Mouse (Mus musculus) T-helper 17 cell (primary cell): ENCODE data around the gene Adprhl2.

Experiments used
- in situ Hi-C, 2 experiments: fragments of 300-600 bp; cut with MboI, MseI; formaldehyde crosslinking; loops; 1 replicate in 1 of 2; 2 replicates in 1 of 2; pipeline ENCODE4 v1.15.1; 2025; ENCODE audit warnings: high pct_unique_total_duplicates in 2 of 2

Adprhl2 gene

DNA sequence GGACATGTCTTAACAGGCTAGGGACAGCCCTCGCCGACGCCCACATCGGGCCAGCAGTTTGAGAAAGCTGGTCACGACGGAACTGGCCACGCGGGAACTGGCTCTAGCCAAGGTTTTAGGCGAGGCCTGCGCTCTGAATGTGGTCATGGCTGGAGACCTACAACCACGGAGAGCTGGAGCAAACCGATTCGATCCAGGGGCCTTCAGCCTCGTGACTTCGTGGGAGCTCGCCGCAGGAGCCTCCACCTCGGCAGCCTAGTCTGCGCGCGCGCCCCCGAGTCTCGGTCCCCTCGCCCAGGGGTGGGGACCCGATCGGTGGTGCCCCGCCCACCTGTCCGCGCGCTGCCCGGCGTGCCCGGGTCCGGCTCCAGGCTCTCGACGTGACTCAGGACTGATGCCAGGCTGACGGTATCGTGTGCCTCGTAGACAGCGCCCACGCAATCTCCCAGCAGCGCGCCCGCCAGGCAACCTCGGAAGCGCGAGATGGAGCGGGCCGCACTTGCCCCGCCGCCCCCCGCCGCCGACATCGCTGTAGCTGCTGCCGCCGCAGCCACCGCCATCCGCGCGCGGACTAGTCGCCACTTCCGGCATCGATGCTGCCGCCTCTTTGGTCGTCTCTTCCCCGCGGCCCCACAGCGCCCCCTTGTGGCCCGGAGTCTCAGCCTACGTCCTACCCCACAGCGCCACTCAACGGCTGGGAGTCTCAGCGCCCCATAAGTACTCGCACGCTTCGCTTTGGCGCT is at the start of gene Adprhl2:
Gene Adprhl2 (minus strand): TSS at position 593 of the 743 bp plus-strand sequence.
- in situ Hi-C loops, result no loop called here

DNA sequence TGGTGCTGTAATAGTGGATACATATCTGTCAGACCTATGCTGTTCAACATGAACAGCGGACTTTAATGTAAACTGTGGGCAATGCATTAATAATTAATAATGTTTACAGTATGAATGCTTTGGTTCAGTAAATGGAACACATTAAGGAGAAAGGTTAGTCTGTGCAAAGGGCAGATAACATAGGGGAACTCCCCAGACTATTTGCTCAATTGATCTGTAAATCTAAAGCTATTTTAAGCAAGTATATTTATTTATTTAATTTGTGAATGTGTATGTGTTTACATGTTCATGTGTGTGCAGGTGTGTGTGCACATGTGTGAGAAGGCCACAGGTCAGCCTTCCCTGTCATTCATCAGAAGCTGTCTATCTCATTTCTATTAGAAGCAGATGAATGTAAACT is 38.6 kb upstream of the Adprhl2 start:
- in situ Hi-C loops, result no loop called here

- in situ Hi-C loops, result no loop called here
Measured at GRCm38 (mm10) chr4:126343451-126343850, 21.9 kb upstream of the Adprhl2 start.

DNA sequence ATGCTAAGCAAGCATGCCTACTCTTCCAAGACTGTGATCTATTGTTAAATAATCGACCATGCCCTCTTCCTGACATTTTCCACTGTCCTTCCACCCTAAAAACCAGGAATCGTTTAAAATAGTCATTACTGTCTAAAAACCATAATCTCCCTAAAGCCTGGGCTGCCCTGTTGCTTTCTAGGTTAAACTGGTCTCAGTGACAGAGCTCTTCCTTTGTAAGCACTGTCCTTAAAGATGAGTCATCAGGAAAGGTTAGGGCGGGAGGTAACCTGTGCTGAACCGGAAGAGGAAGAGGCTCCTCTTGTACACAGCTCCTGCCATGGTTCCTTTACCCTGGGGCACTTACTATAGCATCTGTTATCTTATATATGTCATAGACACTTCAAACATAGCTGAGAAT is 18.0 kb upstream of the Adprhl2 start:
- in situ Hi-C loops, result no loop called here

- in situ Hi-C loops, result no loop called here
Measured at GRCm38 (mm10) chr4:126332358-126332757, 10.9 kb upstream of the Adprhl2 start.

GRCm38 (mm10) chr4:126331751-126332150 is 10.2 kb upstream of the Adprhl2 start:
- in situ Hi-C loops, result no loop called here

DNA sequence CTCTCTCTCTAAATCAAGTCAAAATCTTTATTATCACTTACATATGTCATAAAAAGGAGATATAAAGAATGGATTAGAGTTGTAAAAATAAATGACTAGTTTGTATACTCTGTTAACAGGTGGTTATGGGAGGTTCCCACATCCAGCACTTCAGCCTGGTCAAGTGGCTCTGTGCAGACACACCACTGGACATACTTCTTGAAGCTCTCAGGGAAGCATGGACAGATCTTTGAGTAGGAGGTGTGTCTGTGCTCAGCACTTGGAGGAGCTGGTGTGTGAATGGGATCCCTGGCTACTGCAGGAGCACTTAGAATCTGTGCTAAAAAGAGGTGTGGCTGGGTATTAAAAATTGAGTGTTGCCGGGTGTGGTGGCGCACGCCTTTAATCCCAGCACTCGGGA is 8.8 kb upstream of the Adprhl2 start:
- in situ Hi-C loops, result no loop called here

- in situ Hi-C loops, result no loop called here
Measured at GRCm38 (mm10) chr4:126326036-126326435, 4.5 kb upstream of the Adprhl2 start.

DNA sequence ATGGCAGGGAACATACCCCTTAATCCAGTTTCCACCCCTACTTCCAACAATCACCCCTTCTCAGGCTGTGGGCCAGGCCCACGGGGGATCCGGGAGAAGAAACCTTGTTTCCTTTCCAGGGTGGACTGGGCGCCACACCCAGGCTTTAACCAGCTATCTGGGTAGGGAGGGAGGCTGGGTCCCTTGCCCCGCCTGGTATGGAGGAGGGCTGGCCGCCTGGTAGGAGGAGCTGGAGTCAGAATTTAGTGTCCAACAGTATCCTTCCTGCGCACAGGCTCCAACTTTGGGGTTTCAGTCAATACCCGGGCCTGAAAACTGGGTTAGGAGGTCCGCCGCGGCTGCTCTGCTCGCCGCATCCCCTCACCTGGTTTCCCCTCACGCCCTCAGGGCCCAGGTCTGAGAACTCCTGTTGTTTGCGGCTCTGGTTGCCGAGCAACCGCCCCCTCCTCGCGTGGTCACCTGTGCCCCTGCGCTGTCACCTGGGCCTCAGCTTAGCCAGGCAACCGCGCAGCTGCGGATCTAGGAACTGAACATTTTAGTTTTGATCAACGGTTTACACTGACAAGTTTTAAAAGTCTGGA is 3.9 kb upstream of the Adprhl2 start, which contains the start of gene Tekt2:
Gene Tekt2 (minus strand): TSS at position 408 of the 581 bp plus-strand sequence.
- in situ Hi-C loops, result no loop called here

DNA sequence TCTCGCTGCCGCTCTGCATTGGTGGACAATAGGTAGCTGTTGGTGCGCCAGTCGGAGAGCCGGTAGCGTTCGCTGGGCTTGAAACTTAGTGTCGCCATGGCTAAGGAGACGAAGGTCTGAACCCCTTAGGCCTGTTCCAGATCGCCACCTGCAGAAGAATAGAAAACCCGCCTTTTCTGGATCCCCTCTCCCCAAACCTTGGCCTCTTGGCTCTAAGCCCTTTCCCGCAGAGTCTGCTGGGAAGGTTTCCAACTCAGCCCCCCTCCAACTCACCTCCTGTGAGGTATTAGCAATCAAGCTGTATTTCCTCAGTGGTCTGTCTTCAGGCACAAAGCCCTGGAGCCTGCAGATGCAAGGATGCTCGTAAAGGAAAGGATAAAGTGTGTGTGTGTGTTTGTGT is 3.4 kb upstream of the Adprhl2 start:
- in situ Hi-C loops, result no loop called here

DNA sequence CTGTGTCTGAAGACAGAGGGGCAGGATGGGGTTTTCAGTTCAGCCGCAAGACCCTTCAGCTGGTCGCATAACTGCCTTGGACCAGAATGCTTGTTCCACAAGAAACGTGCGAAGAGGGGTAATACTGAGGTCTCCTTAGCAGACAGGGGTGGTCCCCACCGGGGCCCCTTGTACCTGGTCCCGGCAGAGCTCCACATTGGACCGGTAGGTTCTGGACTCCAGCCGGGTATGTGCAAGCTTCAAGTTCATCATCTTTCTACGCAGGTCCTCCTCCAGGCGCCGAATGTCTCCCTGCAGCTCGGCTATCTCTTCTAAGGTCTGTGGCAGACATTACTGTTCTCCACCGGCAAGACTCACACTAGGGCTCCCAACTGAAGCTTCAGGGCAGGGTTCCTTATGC is 1.1 kb upstream of the Adprhl2 start:
- in situ Hi-C loops, result no loop called here

- in situ Hi-C loops, result no loop called here
Measured at GRCm38 (mm10) chr4:126321854-126322511, 480 bp upstream of the Adprhl2 start.

DNA sequence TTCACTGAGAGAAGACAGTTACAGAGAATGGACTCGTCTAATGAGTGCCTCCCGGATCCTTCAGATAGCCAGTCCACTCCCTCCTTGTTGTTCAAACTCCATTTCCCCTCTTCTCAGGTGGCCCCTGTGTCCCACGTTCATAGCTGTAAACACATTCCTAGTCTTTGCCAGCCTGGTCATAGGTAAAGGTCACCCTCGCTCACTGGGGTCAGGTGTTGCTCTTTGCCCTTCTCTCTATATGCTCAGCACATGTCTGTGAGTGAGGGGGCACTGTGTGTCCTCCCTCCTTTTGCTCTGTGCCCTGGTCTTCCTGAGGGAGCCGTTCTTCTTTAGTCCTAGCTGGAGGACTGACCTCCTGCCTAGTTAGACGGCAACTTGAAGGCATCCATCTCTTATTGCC is 1.7 kb downstream of the Adprhl2 start:
- in situ Hi-C loops, result no loop called here

DNA sequence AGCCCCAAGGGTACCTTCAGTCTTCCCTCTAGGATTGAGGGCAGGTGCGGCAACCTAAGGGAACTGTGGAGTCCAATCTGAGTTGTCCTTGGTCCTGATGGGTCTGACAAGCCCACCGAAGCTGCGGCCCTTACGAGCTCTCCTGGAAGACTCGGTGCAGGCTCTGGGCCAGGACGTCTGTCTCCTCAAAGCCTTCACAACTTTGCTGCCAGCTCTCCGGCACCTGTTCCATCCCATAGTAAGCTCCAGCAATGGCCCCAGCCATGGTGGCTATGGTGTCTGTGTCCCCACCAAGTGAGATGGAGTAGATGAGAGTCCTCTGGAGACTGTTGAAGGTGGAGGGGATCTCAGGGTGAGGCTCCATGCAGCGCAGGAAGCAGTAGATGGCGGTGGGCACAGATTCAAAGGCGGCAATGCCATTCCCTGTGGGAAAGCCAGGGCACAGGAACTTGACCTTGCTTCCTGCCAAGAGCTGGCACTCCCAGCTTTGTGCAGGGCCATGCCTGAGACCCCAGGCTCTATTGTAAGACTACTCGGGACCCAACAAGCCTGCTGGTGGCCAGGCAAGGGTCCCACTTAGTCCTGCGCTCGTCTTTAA is 5.0 kb downstream of the Adprhl2 start:
- in situ Hi-C loops, result no loop called here

DNA sequence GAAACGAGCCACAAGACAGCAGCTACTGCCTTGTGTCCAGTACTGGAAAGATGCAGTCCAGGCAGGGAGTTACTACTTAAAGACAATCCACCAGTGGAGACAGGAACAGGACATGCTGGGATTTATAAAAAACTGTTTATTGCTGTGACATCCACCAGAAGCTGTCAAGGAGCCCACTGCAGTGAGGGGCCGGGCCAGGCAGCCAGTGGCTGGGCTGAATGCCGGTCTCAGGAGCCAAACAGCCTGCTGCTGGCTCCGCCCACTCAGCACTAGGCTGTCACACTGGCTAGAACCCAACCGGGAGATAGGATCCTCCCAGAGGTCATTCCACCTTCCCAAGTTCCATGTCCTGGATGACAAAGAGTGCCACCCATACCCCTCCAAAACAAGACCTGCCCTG is 5.6 kb downstream of the Adprhl2 start:
- in situ Hi-C loops, result no loop called here

DNA sequence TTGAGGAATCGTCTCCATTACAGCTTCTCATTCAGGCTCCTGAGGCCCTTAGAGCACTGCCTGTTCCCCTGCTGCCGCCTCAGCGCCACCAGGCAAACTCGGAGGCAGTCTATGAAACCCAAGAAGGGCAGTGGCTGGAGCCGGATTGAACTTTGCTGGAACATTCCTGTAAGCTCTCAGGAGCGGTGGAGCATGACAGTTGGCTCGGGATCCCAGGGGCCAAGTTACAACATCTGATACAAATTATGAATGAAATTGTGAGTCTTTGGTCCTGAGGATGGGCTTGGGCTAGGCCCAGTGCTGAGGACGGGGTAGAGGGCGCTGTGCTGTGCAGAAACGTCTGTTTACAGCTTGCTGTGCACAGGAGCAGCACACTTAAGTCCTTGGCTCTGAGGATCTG is 7.1 kb downstream of the Adprhl2 start:
- in situ Hi-C loops, result no loop called here

- in situ Hi-C loops, result no loop called here
Measured at GRCm38 (mm10) chr4:126313202-126313601, 8.3 kb downstream of the Adprhl2 start.

- in situ Hi-C loops, result no loop called here
Measured at GRCm38 (mm10) chr4:126311566-126312200, 9.8 kb downstream of the Adprhl2 start.

GRCm38 (mm10) chr4:126310344-126310743 is 11.2 kb downstream of the Adprhl2 start:
- in situ Hi-C loops, result no loop called here

DNA sequence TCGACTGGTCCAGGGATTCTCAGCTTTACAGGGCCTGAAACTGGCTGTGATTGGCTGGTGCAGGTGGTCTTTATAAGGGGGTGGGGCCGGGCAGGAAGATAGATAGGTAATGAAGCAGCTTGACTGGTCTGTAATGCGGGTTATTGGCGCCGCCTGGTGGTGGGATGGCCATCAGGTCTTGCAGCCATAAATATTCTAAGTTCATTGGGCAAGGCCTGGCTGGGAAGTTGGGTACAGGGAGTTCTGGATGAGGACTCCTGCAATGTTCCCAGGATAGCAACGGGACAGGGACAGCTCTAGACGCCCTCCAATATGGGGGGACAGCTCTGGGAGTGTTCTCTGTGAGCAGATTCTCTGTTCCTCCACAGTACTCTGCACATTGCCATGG is 11.6 kb downstream of the Adprhl2 start:
- in situ Hi-C loops, result loop anchor here (5.0 kb wide), 3 partner anchors 38 to 83 kb away; no protein-coding TSS in a partner anchor

GRCm38 (mm10) chr4:126309211-126309921 is 12.1 kb downstream of the Adprhl2 start:
- in situ Hi-C loops, result loop anchor here (5.0 kb wide), 3 partner anchors 37 to 82 kb away; no protein-coding TSS in a partner anchor
